Mouse (Mus musculus) gastrocnemius, postnatal 10 days (tissue): ENCODE data around the gene Cpb1. TPM values are rescaled to one million over a fixed set of nuclear protein-coding genes. Genes with fewer than 3 reads are reported as not detected.

Experiments
- microRNA-seq, 2 experiments: library from miRNA; unstranded; fragments of <30 nt; microRNA quantifications; one replicate each; pipeline ENCODE4 v1.2.0; 2021
- total RNA-seq, 2 experiments: library from RNA; stranded (reverse); gene quantifications; 2 replicates each; pipeline ENCODE4 v1.2.3; 2021

The Cpb1 gene
- total RNA-seq, 2 experiments from 2014 or later: 0.12 to 0.16 TPM

Small RNAs within 50 kb of the gene (microRNA-seq; reads per million reads assigned to microRNA genes)
- gene Mir7007: 0.95 to 1.0 reads per million in 2 experiments

Other genes starting within 250 kb of the Cpb1 start
- 1 to 10 TPM; 4.4 to 5.6 TPM for gene Hps3, start 240.4 kb downstream of the Cpb1 start, total RNA-seq
- 1 to 10 TPM; 5.2 to 7.5 TPM for gene Hltf, start 217.9 kb downstream of the Cpb1 start, total RNA-seq
- gene Gyg, start 120.4 kb downstream of the Cpb1 start, total RNA-seq: 100 to 1,000 TPM; 142 to 157 TPM
- 10 to 100 TPM; 14.1 to 14.5 TPM for gene Cpa3, start 33.6 kb downstream of the Cpb1 start, total RNA-seq
- gene Agtr1b, start 91.4 kb upstream of the Cpb1 start, total RNA-seq: under 1 TPM; 0.16 to 0.42 TPM